Mouse (Mus musculus): ENCODE measurements around the gene Srpk1.

Srpk1 gene

DNA sequence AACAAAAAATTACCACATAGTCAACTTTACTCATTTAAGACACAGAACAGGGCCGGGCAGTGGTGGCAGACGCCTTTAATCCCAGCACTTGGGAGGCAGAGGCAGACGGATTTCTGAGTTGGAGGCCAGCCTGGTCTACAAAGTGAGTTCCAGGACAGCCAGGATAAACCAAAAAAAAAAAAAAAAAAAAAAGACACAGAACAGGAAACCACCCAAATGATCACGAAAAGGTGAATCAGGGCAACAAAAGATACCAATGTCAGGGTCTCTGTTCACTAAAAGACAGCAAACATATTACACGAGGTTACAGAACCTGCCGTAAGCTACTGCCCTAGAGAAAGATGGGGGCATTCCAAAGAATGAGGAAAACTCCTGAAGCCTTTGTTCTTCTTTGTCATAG is 9.4 kb downstream of the Srpk1 start:
- DNase-seq (ENCODE audit: low read depth) = no peak

DNA sequence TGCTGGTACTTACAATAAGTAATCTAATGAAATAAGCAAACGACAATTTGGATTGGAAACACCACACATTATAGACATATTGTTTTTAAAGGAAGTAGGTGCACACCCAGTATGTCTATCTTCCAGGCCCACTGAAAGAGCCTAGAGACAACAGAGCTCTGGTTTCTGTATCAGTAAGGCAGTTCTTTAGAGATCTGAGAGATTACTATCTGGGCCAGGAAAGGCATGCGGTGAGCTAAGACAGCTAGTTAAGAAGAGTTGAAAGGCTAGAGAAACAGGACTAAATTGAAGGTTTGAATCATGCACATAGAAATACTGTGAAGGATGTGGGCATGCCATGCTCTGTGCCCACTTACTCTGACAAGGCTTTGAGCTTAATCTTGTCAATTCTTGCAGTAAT is 9.9 kb downstream of the Srpk1 start:
- DNase-seq (ENCODE audit: low read depth) = no peak

DNA sequence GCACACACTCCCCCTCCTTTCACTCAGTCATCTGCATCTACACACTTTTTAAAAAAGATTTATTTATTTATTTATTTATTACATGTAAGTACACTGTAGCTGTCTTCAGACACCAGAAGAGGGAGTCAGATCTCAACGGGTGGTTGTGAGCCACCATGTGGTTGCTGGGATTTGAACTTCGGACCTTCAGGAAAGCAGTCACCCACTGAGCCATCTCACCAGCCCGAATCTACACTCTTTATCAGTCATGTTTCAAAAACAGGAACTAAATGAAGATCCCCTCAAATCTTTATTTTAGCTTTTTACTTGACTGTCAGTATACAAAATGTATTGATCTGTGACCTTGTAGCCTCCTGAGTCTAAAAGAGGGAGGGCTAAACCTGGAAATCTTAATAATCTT is 13.0 kb downstream of the Srpk1 start:
- no peak for DNase-seq (ENCODE audit: low read depth)

DNA sequence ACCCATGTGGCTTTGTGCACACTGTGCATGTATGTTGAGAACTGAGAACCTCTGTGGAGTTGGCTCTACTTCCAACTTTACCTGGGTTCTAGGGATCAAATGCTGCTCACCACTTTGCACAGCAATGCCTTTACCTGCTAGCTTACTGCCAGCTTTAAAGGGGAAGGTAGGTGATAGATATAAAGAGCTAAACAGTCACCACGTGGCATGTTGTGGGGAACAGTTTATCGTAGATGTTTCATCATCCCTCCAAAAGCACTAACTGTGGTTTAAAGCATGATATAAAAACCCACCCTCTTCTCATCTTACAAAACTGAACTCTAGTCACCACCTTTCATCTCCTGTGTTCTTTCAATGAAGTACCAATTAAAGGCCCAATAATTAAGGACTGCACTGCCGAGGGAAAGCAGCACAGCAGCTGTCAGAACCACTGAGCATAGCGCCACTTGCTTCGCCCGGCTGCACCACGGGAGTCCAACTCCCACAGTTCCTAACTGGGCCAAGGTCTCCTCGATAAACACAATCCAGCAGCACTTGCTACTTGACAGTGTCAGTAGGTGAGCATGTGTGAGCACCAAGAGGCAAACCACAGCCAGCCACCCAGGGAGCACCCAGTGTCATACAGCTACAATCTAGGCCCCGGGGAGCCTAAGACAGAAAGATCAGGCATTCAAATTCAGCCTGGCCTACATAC is 20.8 kb downstream of the Srpk1 start:
- DNase-seq (ENCODE audit: low read depth) = no peak

DNA sequence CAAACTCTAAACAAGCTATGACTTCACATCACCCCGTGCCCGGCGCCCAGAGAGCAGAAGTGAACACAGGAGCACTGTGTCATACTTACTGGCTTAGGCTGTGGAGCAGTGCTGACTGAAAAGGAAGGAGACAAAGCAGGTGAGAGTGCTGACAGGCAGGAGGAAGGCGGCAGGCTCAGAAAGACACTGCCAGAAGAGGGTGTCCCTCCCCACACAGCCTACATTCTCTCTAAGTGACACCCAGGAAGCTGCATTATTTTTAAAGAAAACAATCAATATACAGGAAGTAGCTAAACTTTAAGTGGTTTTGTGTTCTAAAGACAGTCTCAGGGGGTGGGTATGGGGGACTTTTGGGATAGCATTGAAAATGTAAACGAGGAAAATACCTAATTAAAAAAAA is 21.7 kb downstream of the Srpk1 start:
- DNase-seq (ENCODE audit: low read depth) = no peak

DNA sequence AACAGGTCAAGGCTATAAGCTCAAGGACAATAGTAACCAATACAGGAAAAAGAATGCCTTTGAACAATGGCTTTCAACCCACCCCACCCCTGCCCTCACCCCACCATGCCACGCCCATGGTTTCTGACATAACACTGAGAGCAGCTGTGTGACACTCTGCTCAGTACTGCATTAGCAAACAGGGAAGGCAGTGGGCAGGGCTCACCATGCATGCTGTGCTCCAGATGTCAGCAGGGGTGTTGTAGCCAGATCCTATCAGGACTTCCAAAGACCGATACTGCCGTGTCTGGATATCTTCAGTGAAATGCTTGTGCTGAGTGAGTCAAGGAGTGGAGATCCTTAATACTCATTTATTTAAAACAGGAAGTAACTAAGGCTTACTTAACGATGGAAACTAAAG is 28.5 kb downstream of the Srpk1 start:
- DNase-seq (ENCODE audit: low read depth) = no peak

DNA sequence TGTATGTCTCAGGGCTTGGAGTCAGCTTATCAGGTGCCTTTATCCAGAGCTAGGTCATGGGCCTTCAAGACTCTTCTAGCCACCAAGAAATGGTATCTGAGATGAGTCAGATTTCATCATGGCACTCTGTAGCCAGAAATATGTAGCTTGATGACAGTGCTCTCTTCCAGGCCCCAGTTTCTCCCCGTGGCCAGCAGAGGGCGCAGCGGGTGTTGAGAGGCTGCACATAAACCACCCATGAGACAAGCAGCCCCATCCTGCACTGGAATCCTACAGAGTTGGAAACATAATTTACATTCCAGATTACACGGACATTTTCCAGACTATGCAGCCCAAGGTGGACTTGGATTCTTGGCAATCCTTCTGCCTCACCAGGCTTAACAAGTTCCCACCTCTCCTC is 29.5 kb downstream of the Srpk1 start:
- peak; percentile 26 for DNase-seq (ENCODE audit: low read depth)

DNA sequence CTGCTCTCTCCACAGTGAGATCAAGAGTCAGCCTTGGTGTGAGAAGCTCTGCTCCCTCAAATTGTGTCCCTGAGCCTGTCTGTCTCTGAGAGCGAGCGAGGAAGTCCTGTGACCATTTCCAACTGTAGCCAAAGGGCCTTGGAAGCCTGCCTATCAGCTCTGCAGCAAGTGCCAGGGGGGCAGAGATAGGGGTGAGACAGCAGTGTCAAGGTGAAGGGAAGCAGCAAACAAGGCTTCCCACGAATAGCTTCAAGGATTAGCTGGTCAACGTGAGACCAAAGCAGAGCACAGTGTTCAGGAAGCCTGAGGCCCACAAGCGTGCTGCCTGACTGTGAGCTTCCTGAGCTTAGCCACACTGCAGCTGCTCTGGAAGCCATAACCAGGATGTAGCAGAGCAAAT is 31.0 kb downstream of the Srpk1 start:
- no peak for DNase-seq (ENCODE audit: low read depth)

DNA sequence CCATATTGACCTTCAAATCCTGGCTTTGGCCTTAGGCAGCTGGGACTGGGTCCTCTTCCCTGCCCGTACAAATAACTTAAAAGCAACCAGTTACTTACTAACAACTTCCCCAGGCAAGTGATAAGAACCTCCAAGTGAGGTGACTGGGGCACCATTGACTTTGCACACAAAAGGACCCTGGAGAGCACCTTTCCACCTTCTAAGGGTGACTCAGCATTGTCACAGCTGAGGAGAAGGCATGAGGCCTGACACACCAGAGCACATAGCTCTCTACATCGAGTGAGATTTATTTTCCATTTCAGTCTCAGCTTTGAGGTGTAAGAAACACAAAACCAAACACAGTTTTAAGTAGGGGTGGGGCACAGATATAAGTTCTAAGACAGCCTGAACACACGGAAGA is 31.9 kb downstream of the Srpk1 start:
- no peak for DNase-seq (ENCODE audit: low read depth)

DNA sequence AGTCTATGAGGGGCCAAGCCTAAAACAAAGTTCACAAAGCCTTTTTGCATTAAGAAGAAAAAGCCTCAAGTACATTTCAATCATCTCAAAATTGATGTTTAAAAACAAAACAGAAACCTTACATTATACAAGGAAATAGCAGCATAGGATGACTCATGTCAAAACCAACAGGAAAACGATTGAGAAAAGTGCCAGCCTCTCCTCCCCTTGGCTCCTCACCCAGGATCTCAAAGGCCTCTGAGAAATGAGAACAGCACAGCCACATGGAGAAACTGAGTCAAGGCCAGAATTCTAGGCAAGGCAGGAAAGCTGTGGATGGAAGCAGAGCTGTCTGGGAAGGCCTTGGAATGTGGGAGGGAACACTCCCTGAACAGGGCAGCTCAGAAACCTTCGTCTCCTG is 33.9 kb downstream of the Srpk1 start:
- peak; percentile 8 for DNase-seq (ENCODE audit: low read depth)

DNA sequence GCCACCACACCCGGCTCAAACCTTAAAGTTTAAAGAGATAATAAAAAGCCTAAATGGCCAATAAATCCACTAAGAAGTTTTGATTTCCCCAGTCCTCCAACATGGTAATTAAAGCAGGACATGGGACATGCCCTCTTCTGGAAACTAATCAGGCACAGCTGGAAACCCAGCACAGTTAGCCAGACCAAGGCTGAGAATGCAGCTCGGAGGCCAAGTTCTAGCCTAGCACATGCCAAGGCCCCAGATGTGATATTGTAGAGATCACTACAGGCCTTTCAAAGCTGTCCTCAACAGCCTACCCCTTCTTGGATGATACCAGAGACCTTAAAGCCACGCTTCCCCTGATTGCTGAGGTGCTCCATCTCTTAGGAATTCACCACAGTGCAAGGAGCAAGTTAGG is 36.0 kb downstream of the Srpk1 start:
- no peak for DNase-seq (ENCODE audit: low read depth)

DNA sequence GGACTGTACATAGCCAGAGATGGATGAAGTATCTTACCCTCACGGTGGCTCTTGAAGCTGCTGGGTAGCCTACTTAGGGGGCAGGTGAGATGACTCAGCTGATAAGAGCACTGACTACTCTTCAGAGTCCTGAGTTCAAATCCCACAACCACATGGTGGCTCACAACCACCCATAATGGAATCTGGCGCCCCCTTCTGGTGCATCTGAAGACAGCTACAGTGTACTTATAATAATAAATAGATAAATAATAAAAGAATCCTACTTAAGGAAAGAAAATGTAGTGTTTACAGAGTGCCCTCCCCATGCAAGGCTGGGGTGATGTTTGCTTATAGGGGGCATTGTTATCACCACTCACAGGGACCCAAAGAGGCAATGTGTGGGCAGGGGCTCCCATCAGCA is 41.5 kb downstream of the Srpk1 start:
- no peak for DNase-seq (ENCODE audit: low read depth)

DNA sequence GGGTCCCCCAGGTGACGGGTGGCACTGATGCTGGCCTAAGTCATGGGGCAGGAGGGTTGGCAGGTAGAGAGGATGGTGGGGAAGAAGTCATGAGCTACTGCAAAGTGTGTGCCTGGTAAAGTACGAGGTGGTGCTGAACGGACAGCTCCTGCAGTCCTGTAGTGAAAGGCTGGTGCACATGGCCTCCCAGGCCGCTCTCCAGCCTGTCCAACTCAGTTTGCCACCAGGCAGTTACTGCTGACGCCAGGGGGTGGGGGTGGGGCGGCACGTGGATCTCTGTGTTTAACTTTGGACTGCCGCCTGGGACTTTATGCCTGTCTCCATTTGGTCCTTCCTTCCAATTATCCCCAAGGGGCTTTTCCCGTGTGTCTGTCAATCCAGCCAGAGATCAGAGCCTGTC is 42.1 kb downstream of the Srpk1 start:
- peak; percentile 30 for DNase-seq (ENCODE audit: low read depth)

DNA sequence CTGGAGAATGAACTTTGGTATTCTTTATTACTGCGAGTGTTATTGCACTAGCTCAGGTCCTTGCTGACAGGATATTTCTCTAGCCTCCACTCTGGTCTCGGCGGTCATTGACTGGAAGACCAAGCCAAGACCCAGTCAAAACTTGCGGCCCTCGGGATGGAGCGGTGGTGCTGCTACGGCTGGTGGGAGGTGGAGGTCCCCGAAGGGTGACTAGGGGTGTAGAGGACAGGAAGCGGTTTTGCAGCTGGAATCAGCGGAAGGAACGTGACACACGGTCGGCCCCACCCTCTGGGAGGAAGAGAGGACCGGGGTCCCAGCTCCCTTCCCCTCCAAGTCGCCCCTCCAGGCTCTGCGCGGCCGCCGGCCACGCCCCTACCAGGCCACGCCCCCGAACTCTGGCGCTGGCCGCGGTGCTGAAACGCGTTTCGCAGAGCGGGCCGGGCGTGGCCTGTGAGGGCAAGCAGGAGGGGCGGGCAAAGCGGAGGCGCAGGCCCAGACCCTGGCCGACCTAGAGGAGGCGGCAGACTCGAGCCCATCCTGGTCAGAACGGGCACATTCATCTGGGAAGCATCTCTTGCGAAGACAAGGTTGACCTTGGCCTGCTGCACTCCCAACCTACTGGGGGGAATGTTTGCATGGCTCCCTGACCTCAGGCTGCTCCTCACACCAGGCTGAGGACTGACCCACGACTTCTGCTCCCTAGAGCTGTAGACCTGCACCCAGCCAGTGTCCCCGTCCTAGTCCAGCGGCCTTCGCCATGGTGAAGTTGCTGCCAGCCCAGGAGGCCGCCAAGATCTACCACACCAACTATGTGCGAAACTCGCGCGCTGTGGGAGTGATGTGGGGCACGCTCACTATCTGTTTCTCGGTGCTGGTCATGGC is 47.0 kb downstream of the Srpk1 start, which contains the start of gene Lhfpl5:
Gene Lhfpl5, plus strand, starts transcription at position 398 of the 882 bp plus-strand sequence.
- DNase-seq (ENCODE audit: low read depth) = no peak

DNA sequence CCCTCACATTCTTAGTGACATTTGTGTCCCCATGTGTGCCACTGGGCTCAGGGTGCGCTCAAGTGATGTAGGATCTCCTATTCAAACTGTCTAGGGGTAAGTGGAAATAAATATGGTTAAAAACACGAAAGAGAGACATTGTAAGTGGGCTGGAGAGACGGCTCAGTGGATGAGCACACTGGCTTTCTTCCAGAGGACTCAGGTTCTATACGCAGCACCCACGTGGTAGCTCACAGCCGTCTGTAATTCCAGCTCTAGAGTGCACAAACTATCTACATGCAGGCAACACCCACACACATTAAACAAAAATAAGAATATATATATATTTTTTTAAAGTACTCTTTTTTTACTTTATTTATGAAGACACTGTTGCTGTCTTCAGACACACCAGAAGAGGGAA is 49.6 kb downstream of the Srpk1 start:
- no peak for DNase-seq (ENCODE audit: low read depth)

DNA sequence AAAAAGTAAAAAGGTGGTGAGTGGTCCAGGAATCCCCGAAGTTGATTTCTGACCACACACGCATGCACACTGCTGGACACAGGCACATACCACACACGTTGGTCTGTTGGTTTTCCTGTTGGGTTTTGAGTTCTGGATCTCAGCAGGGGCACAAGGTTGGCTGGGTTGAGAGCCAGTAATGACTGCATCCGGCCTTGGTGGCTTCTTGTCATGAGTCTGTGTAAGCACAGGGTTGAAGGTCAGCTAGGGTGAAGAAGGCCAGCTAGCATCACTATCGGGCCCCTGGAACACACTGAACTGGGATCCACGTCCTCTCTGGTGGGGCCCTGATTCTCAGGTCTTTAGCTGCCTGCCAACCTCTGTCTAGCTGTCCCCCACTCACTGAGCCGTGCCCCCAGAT is 50.0 kb downstream of the Srpk1 start:
- DNase-seq (ENCODE audit: low read depth) = no peak

DNA sequence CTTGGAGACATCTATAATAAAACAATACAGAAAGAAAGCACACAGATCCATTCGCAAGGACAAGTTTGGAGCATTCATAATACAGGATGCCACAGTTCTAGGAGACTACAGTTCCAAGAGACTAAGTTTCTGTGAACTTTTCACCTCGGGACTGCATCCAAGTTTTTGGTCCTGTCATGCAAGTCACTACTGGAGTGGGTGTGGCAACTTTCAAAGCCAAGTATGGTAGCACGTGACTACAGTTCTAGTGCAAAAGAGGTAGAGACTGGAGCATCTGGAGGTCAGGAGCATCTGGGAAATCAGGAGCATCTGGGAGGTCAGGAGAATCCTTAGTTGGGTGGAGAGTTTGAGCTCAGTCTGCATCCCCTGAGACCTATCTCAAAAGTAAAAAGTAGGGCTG is 50.6 kb downstream of the Srpk1 start:
- no peak for DNase-seq (ENCODE audit: low read depth)

DNA sequence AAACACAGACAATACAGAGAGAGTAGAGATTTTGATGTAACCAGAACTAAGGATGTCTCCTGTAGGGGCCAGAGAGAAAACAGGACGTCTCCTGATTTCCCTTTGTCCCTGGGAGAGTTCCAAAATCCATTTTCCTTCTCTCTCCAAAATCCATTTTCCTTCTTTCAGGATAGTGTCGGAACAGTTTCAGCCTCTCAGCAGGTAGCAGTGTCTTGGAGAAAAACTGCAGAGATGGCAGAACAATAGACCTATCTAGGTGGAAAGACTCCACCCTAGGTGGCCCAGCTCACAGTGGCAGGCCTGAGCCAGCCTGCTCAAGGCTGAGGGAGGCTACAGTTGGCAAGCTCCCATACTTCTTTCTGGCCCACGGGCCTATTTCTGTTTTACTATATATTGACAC is 55.0 kb downstream of the Srpk1 start:
- DNase-seq (ENCODE audit: low read depth) = no peak

DNA sequence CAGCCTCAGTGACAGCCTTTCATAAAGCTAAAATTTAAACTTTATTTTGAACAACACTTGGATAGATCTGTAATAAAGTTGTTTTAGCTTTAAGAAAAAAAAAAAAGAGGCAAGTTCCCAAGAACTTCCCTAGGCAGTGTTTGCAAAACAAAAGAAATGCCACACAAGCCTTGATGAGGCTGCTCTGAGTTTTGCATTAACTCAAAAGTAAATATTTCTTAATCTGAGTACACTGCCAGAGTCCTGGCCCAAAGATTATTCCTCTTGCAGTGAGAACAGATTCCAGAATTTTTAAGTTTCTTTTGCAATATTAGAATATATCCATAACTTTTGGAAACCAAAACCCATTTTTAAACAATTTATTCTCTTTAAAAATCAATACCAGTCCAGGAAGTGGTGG is 57.3 kb downstream of the Srpk1 start:
- no peak for DNase-seq (ENCODE audit: low read depth)

DNA sequence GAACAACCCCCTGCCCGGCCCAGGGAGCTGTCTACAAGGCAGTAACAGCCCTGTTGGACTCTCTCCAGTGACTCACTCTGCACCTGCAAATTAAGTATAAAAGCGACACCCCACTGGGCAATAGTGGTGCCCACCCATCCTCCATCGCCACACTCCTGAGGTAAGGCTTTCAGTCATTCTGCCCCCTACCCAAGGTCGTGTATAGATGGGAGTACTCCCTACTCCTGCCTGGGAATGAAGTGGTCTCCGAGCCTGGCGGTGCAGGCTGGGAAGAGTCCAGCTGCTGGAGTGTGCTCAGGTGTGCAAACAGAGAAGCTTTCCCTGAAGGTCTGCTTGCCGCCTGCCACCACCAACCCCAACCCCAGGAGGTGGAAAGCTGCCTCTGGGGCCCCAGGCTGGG is 60.9 kb downstream of the Srpk1 start:
- no peak for DNase-seq (ENCODE audit: low read depth)

DNA sequence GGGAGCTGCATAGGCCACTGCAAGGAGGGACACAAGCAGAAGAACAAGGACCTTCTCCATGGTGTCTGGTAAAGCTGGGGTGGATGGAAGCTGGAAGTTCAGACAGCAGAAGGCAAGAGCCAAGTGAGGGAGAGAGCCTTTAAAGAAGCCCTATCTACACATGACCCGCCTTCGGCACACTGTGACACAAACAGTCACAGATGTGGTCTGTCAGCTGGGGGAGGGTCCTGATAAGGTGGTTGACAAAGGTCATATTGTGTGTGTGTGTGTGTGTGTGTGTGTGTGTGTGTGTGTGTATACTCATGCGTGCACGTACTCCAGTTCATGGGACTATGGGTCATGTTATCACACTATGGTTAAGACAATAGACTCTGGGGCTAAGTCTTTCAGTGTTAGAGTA is 61.9 kb downstream of the Srpk1 start, which contains the start of gene Clps:
Gene Clps, minus strand, starts transcription at position 169 of the 400 bp plus-strand sequence.
- DNase-seq (ENCODE audit: low read depth) = no peak

DNA sequence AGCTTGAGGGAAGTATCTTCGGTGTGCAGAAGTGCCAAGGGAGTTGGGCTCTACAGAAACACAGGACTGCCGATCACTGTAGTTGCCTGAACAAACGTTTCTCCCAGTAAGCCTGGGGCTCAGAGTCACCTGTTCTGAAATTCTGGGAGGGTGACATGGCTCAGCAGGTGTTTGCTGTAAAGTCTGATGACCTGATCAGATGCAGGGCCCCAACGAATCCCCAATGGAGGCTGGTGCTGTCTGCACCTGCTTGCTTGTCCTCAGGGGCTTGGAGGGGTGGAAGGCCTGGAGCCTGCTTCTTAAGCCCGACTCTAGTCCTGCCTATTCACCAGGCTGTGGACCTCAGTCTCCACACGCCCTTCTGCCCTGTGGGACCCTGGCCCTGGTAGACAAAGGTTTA is 64.7 kb downstream of the Srpk1 start:
- DNase-seq (ENCODE audit: low read depth) = no peak

DNA sequence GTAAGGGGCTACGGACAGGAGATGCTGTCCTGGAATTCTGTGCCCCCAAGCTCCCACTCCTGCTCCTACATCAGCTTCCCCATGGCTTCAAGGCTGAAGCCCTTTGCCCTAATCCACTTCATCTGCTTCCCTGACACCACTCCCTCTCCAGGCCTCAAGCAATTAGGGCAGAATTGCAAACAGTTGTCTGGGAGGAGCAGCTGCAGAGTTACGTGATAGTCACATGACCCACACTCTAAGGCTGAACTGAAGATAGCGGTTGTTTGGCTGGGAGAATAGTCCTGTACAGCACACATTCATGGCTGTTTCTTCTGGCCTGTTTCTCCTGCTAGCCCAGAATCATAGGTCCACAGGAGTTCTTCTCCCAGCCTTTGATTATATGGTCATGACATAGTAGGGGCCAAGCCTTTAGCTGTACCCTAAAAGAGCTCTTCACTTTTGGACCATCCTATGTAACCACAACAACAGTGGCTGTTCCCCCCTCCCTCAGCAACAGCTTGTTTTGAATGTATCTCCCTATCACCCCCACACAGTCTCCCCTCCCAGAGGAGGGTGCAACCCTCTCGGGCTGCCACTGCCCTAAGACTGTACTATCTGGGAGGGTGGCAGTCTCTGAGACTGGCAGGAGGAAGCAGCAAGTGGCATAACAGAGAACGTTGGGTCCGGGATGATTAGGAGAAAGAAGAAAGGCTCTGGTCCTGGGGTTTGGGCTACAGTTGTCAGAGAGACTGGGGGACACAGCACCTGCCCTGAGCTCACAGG is 65.7 kb downstream of the Srpk1 start:
- no peak for DNase-seq (ENCODE audit: low read depth)

Data from fibroblast of lung, adult 2 months (primary cell).